Mouse (Mus musculus): ENCODE results near the gene 4931409K22Rik.
"Not testable (repeated sequence)": the region's sequence is repeated elsewhere in the genome, so short reads cannot be mapped to it uniquely, and the experiment has no call there.

The 4931409K22Rik gene

DNA sequence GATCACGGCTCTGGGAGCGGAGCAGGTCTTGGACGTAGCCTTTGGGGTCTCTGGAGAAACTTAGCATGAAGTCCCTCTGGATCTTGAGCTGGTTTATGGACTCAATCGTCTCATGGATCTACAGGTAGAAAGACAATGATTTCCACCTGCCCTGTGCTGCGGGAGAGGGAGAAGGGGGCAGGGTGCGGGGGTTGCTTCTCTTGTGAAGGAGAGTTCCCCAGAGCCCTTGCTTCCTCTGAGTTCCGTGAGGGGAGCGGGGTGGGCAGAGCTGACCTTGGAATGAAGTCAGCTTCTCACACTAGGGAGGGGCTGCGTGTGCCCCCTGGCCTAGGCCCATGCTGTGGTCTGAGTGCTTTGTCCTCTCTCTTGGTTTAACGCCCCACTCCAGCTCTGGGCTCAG is 36.6 kb upstream of the 4931409K22Rik start:
- DNase-seq (ENCODE audit: low read depth, low spot score), result no peak

GRCm38 (mm10) chr5:24592471-24593160 is 36.0 kb upstream of the 4931409K22Rik start:
- DNase-seq (ENCODE audit: low read depth, low spot score), result no peak

GRCm38 (mm10) chr5:24591796-24592470 is 35.3 kb upstream of the 4931409K22Rik start:
- DNase-seq (ENCODE audit: low read depth, low spot score), result no peak

GRCm38 (mm10) chr5:24591268-24591721 is 34.7 kb upstream of the 4931409K22Rik start:
- DNase-seq (ENCODE audit: low read depth, low spot score), result no peak

GRCm38 (mm10) chr5:24589511-24590500 is 33.2 kb upstream of the 4931409K22Rik start:
- no peak for DNase-seq (ENCODE audit: low read depth, low spot score)

DNA sequence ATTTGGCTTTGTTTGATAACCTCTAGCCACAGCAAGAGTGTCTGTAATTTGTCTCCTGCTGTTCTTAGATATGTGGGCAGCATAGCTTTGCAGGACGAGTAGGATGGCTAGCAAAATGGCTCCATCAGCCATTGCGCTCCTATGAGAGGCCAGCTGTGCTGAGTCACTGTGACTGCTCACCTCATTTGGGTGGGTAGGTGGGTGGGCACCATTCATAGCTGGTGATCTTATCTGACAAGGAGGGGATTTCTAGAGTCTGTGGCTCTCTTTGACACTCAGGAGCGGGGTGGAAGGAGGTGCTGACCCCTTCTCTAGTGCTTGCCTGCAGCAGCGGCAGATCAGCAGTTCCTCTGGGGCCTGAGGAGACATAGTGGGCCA is 30.6 kb upstream of the 4931409K22Rik start:
- no peak for DNase-seq (ENCODE audit: low read depth, low spot score)

- peak; percentile 82 for DNase-seq (ENCODE audit: low read depth, low spot score)
Measured at GRCm38 (mm10) chr5:24586547-24587199, 30.1 kb upstream of the 4931409K22Rik start, which contains the start of gene Chpf2. Gene Chpf2 (plus strand): TSS chr5:24586741.

DNA sequence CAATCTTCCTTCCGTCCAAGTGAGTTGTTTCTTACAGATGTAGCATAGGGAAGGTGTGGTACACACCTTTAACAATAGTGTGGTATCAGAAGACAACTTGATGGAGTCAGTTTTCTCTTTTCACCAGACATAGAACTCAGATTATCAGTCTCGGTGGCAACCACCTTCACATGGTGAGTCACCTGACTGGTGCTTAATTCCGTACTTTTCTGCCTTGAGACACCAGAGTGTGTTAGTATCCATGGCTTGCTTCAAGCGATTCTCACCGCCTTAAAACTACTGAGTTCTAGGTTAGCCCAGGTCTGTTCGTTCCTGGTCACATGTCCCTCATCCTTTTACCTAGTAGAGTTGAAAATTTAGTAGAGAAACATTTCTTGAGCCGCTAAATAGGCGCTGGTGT is 29.5 kb upstream of the 4931409K22Rik start:
- DNase-seq (ENCODE audit: low read depth, low spot score), result no peak

DNA sequence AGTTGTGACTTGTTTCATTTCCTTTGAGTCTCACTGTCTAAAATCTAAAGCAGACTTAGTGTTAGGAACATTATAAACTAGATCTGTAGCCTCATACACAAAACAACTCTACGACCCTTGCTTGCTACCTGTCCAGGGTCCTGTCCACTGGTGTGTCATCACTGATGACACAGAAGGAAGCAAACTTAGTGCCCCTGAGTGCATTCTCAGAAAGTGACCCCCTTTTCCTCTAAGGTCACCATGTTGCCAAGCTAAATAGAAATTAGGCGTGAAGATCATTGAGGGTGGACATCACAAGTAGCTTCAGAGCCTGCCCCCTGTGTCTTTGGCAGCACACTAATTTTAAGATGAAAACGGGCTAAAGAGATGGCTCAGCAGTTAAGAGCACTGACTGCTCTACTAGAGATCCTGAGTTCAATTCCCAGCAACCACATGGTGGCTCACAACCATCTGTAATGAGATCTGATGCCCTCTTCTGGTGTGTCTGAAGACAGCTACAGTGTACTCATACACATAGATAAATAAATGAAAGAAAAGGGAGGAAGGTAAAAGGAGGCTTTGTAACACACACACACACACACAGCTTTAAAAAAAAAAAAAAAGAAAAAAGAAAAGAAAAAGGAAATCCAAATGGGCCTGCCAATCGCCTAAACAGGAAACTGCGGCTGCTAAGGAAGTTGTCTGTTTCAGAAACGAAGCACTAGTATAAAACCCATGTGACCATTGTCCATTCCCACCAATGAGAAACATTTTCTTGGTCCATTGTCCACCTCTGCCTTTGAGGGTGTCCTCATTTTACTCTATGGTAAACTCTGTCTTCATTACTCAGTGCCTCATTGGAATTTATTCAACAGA is 21.7 kb upstream of the 4931409K22Rik start:
- DNase-seq (ENCODE audit: low read depth, low spot score), result no peak

DNA sequence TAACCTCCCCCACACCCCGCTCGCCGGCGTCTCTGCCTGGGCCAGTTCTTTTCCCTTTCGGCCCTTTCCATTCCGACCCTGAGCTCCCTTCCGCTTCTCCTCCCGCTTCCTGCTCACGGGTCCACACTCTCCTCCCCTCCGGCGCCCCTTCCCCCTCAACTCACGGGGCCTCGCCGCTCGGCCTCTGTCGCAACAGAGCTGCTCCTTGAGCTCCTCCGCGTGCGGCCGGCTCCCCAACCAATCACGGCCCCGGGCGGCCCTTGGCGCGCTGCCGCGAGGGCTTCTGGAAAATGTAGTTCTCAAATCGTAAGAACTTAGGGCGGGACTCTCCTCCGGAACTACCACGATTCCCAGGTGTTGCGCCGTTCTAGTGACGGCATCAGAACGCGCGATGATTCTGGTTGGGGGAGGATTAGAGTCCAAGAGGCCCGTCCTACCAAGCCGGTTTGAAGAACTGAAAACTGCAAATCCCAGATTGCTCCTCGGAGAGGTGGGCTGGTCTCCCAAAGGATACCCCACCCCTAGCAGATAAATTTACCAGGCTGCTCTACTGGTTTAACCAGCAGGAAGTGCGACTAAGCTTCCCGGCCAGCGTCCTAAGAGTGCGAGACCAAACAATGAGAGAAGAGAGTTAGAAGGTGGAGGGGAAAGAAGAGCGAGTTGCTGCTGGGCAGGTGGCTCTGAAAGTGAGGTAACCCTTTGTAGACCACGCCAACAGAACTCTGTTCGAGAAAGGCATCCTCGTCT is 20.7 kb upstream of the 4931409K22Rik start, which contains the start of gene Abcf2:
Gene Abcf2 (minus strand): TSS at position 285 of the 747 bp plus-strand sequence.
- DNase-seq (ENCODE audit: low read depth, low spot score), result peak; percentile 100

GRCm38 (mm10) chr5:24576801-24577182 is 20.2 kb upstream of the 4931409K22Rik start:
- DNase-seq (ENCODE audit: low read depth, low spot score), result no peak

GRCm38 (mm10) chr5:24575948-24576347 is 19.3 kb upstream of the 4931409K22Rik start:
- DNase-seq (ENCODE audit: low read depth, low spot score), result no peak

DNA sequence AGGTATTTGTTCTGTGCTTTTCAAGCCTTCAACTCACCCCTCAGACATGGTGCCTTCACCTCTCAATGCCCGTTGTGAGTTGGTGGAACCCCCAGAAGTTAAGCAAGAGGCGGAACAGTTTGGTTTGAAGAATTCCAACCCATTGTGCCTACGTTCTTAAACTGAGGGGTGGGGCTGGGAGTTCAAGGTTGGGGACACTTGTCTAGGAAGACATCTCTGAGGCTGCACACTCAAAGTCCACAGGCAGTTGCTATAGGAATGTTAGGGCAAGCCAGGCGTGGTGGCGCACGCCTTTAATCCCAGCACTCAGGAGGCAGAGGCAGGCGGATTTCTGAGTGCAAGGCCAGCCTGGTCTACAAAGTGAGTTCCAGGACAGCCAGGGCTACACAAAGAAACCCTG is 1.3 kb downstream of the 4931409K22Rik start:
- DNase-seq (ENCODE audit: low read depth, low spot score), result not testable (repeated sequence)

DNA sequence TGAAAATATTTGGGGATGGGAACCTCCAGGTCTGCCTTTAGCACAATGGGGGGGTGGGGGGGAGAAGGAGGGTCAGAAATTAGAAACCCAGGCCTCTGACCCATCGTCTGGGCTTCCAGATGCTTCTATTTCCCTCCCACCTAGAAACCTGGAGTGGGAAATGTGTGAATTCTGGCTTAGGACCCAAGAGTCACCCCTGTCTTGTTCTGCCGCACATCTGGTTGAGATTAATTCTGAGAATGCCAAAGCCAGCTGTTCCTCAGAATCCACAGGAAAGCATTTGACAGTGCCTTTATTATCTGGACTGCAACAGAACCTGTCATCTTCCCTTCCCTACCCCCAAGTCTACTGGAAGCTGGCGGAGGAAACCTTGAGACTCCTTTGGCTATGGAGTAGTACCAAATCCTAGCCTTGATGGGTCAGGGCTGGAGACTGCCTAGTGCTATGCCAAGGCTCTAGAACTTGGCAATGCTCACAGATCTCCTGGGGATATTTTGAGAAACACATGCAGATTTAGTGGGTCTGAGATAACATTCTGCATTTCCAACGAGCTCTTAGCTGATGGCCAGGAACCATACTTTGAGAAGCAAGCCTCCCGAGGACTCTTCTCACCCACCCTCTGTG is 2.9 kb downstream of the 4931409K22Rik start:
- DNase-seq (ENCODE audit: low read depth, low spot score), result peak; percentile 53

GRCm38 (mm10) chr5:24551317-24551688 is 5.3 kb downstream of the 4931409K22Rik start:
- no peak for DNase-seq (ENCODE audit: low read depth, low spot score)

DNA sequence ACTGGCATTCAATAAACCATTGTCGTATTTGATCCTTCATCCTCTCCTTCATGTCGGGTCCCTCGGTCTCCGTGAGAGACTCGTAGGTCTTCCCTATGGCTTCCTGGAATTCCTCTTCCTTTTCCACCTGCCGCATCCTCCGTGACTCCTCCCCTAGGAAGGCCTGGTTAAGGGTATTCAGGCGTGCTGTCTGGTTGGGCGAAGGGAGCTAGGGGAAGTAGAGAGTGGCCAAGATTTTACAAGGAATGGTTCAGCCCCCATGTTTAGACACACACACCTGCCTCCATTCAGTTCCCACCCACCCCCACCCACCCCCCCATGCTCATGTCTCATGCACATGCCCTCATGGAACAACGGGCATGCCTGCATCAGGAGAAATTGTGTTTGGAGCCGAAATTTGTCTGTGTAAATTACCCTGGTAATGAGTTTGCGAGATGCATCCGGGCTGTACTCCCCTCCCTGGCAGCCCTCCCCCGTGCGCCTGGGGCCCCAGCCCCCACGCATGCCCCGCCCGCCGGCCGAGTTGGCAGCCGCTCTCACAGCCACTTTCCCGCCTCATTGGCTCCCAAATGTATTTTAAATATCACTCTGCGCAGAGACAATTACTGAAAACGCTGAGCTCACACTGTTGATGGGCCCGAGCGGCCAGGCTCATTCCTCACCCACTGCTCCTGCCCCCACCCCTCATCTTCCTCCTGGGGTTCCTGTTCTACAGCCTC is 5.9 kb downstream of the 4931409K22Rik start:
- no peak for DNase-seq (ENCODE audit: low read depth, low spot score)

- no peak for DNase-seq (ENCODE audit: low read depth, low spot score)
Measured at GRCm38 (mm10) chr5:24542643-24543042, 14.0 kb downstream of the 4931409K22Rik start.

- no peak for DNase-seq (ENCODE audit: low read depth, low spot score)
Measured at GRCm38 (mm10) chr5:24541144-24541569, 15.5 kb downstream of the 4931409K22Rik start.

All from mesoderm, embryonic 11.5 days (tissue).